Mouse (Mus musculus) inflammation-experienced regulatory T-cells, adult 6 months (primary cell): ENCODE results near the gene Timp1. TPM values are rescaled to one million over a fixed set of nuclear protein-coding genes. Genes with fewer than 3 reads are reported as not detected.

ENCODE experiments used
- ATAC-seq: one replicate; pipeline ENCODE4 v1.8.0; 2017
- polyA plus RNA-seq, 3 experiments: library from polyadenylated mRNA; unstranded; fragments of 100-300 nt; shearing (Covaris generic); gene quantifications; one replicate each; pipeline ENCODE4 v1.2.1; 2017

The Timp1 gene
- polyA plus RNA-seq = not detected

DNA sequence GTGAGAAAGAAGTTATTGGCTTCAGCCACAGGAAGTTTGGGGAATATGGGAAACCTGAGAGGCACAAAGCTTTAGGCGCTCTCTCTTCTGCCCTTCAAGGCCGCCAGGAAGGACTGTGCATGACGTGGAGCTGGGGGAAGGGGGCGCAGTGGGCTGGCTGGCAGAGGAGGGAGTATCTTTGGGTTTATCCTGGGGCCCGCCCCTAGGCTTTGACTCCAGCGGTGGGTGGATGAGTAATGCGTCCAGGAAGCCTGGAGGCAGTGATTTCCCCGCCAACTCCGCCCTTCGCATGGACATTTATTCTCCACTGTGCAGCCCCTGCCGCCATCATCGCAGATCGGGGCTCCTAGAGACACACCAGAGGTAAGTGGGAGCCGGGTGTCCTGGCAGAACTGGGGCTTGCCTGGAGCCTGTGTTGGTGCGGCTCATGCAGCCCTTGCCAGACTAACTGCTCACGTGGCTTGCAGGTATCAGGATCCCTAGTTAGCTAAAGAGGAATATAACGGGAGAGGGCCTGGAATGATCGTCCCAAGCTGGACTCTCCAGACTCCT, at the start of gene Timp1:
TSS of gene Timp1 (plus strand) at position 205 of the 552 bp plus-strand sequence.
- no peak for ATAC-seq

DNA sequence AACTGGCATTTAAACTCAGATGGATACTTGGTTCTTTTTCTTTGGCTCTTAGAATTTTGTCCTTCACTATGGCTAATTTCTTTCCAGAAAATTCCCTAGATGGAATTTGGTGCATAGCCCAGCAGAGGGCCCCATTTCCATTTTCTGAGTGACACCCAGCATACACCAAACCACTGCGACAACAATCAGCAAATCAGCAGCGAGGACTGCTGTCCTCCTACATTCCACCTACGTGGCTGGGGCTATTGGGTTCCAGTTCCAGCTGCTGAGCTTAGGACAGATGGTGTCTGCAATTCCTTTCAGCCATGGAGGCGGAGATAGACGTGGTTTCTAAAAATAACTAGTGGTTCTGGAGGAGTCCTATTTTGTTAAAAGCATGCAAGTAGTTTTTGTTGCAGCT, 41.0 kb upstream of the Timp1 start:
- ATAC-seq = no peak

DNA sequence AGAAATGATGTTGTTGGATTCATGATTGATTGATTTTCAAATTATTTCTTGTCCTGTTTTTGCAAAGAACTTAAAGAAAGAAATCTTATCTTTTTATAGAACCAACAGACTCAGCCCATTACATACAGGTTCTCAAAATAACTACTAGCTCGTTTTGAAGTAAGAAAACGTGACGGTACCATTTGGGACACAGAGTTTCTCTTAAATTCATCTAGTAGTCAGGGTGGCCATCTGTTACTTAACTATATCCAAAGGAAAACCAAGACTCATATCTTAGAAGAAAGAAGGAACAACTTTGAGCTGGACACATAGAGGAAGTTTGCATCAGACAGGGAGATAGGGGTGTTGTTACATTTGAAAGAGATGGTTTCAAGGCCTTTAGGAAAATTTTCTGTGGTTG, 22.7 kb upstream of the Timp1 start:
- no peak for ATAC-seq

DNA sequence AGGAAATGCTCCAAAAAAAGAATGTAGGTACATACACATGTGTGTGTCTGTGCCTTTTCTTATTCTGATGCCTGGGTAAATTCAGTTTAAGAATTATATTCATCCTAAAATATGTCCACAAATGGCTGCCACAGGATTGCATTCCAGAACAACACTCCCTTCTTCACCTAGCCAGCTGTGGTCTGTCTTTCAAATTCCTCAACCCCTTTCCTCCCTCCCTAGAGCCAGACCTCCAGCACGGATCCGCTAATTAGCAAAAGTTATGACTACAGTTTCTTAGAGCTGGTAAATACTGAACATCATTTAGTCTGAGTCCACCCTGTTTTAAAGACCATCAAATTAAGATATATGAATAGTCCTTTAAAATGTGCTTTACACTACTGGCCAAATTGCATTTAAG, 22.1 kb upstream of the Timp1 start:
- no peak for ATAC-seq

DNA sequence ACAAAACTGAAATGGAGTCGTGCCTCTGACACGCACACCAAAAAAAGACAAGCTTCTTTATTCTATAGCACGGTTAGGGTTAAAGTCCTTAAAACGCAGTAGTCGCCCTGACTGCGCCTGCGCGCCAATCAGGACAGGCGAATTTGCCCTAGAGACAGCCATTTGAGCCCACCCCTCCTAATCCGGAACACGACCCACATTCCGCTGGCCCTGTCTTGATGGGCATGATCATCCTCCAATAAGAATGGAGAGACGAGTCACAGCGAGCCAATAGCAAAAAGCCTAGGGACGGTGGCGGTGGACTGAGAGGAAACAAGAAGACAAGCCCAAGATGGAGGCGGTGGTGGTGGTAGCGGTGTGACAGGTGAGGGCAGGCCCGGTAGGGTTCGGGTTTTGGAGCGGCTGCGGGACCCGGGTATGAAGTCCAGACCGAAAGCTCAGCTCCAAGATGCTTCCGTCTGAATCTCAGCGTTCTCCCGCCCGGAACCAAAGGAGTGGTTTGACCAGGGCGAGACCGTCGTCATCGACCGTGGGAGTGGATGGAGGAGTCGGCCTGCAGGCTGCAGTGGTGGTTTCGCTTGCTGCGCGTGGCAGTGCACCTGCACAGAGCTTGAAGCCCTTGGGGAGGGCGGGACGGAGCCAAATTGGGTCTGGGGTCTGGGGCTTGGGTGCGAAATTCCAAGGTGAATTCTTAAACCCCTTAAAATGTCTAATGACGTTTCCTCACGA, 21.5 kb upstream of the Timp1 start:
- peak; percentile 99 for ATAC-seq

DNA sequence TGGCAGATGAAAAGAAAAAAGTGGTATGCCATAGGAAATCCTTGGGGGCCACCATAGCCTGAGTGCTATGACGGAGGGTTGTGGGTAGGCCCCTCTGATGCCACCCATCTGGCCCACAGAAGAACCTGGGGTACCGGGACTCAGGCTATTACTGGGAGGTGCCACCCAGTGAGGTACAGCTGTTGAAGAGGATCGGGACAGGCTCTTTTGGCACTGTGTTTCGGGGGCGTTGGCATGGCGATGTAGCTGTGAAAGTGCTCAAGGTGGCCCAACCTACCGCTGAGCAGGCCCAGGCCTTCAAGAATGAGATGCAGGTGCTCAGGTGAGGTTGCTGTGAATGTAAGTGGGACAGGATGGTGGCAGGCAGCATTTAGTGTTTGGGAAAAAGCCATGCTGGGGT, 16.2 kb upstream of the Timp1 start:
- ATAC-seq = no peak

DNA sequence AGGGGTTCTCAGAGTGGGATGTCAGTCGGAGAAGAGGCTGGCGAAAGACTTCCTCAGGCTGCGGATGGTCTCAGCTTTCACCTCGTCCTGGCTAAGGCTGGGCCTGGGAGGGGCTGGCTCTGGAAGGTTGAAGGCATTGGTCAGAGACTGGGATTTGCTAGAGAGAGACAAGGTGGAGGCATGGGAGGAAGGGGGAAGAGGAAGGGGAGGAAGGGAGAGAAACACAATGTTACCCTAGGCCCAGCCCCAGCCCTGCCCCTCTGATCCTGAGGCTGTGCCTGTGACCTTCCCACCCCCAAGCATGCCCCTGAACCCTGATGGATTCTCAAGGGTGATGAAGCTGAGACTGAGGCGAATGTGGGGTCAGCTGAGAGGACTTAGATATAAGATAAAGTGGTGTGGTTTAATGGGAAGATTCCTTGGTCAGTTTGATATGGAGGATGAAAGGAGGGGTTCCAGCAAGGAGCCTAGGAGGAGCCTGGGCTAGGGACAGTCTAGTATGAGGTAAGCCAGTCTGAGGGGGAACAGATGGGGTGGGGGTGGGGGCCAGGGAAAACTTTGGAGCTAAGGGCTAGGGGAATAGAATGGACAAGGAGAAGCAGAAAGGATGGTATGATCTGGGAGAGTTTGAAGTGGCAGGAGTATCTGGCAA, 8.4 kb upstream of the Timp1 start:
- no peak for ATAC-seq

DNA sequence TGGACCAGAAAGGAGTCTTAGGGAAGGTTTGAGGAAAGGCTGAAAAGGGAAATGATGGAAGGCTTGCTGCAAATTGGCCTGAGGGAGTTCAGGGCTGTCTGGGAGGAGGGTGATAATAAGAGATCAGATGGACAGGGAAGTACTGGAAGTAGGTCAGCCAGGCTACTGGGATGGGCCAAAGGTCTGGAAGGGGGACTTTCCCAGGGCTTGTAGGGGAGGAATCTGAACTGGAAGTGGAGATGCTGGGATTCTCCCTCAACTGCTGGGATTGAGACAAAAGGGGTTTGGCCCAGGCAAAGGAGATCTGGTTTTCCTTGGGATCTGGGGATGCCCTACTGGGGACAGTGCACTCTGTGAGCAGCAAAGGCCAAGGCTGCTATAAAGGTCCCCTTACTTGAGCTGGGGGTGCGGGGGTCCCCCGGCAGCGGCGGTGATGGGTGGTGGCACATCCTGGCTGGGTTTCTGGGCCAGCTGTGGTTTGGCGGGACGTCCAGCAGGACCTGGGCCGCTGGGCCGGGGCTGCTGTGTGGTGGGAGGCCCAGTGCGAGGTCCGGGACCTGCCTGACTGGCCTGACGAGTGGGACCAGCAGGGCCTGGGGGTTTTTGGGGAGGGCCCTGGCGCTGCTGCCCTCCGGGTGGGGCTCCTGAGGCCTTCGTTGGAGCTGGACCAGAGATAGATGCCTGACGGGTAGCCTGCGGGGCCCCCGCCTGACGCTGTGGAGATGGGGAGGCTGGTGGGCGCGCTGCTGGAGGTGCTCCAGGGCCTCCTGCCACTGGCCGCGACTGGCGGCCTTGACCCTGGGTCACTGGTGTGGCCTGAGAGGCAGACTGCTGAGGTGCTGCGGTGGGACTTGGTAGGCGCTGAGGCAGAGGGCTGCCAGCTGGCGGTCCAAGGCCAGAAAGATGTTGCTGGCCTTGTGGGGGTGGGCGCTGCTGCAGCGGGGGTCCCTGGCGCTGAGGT, 7.6 kb upstream of the Timp1 start:
- no peak for ATAC-seq

DNA sequence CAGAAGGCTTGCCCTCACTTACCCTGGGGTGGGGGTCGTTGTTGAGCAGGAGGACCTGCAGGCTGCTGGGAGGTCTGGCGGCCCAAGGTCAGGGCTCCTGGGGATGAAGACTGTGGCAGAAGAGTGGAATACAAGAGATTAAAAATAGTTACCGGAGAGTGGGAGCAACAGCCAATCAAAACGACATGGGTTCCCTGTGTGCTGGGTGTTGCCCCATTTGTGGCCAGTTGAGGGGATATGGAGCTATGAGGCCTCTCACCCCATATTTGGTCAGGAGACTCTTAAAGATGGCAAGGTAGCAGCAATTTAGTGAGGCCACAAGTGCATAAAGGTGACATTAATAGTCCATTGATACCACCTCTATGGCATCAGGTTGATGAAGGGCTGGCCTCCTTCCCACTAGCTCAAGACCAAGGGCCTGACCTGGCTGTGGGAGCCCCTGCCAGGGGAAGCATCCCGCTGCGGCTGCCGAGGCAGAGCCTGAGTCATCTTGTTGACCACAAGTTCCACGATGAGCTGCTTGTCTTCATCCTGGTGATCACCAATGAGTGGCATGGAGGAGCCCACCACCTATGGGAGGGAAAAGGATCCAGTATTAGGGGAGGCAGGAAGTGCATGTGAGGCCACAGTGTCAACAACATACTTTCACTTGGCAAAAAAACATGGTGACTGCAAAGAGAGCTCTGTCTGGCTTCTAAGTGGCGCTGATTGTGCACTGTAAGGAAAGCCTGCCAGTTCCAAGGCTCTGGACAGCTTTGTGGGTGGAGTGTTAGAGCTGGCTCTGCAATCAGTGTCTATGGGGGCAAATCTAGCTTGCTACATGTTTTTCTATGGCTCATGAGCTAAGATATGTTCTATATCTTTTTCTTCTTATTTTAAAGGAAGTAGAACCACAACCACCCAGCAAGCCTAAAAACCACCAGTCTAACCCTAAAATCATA, 6.5 kb upstream of the Timp1 start:
- ATAC-seq = no peak

DNA sequence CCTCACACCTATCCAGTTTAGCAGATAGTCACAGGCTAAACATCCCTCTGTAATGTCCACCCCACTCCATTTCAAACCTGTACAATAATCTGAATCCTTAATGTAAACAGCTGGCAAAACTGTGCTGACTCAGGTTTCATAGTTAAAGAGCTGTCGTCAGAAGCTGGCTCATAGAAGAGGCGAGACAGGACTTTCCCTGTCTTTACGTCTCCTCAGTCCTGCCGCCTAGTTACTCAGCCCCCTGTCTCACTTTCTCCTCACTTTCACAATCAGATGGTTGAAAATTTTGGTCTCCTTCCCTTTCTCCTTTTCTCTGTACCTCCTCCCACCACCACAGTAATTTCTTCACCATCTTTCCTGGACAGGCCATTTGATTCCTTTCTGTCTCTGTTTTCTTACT, 1.9 kb upstream of the Timp1 start:
- no peak for ATAC-seq

DNA sequence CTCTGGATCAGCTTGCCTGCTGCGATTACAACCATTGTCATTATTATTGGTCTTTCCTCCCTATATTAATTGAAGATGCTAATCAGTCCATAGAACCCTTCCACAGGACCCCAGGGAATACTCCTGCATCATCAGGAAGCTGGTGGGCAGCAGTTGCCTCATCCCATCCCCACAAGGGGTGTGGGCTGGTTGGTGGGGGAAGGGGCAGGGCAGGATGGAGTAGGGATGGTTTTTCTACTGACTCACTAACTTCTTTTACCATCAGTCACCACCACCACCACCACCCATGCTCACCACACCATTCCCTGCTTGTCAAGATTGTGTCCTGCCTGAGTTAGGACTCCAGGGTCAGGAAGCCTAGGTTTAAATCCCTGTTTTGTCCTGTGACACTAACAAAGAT, 763 bp upstream of the Timp1 start:
- ATAC-seq = no peak

DNA sequence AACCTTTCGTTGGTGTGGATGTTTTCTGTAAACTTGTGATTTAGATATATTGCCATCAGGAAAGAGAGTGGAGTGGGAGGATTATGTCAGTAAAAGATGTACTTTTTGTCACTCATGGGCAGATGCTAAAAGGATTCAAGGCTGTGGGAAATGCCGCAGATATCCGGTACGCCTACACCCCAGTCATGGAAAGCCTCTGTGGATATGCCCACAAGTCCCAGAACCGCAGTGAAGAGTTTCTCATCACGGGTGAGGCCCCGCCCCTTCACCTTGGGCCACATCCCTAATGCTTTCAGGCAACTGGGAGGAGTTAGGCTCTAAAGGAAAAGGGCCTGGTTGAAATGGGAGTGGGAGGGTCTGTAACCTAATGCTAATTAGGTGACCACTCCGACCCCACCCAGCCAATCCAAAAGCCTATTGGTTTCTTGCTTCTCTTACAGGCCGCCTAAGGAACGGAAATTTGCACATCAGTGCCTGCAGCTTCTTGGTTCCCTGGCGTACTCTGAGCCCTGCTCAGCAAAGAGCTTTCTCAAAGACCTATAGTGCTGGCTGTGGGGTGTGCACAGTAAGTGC, 3.0 kb downstream of the Timp1 start:
- no peak for ATAC-seq

DNA sequence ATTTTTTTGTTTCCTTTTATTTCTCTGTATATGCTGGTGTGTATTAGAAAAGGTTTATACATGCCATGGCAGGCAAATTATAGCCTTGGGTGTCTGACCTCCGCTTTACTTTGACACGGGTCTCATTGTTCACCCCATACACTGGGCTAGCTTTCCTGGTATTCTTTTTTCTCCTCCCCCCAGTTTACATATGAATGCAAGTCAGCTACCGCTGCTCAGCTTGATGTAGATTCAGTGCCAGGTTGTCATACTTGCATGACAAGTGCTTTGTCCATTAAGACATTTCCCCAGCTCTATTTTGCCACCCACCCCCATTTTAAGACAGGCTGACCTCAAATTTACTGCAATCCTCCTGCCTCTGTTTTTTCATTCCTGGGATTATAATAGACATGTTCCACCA, 5.3 kb downstream of the Timp1 start:
- ATAC-seq = no peak

DNA sequence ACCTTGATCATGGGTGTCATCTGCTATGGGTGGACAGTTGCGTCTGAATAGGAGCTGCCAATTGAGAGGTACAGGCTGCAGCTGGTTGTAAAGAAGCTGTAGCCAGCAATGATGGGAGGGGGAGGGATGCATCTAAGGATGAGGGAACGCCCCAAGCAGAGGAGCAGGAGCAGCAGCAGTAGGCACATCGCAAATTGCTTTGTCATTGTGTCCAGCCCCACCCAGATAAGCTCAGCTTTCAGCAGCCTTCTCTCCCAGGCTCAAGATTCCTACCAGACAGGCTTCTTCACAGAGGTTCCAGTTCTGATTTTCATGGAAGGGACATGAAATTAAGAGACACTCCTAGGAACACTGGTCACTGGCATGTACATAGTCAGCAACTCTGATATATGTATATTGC, 40.1 kb downstream of the Timp1 start:
- ATAC-seq = no peak

DNA sequence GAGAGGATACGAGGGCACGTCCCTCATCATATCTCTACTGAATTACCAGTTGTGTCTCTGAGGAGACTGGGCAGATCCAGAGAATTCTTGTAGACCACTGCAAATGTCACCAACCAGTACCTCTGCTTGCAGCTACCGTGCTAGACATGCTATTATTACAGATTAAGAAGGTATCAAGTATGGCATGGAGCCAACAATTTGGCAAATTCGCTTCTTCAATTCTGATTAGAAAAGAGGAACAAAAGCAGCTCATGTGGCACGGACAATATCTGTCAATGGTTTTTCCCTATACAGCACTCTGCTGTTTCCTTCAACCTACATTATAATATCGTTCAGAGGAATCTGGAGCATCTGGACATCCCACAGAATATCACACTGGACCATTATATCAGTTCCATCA, 43.8 kb downstream of the Timp1 start:
- no peak for ATAC-seq

DNA sequence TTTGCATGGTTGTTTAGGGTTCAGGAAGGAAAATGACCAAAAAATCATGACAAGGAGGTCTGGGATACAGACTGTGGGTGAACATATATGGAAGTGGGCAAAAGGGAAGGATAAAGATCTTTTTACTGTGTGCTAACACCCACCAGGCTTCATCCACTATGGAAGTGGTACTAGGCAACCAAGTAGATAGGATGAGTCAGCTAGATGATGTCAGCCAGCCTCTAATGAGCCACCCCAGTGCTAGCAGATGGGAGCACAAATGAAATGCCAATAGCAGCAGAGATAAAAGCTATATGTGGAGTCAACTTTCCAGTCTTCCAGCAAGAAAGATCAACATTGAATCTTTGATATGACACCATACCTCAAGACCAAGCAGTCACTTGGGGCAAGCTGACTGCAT, 45.1 kb downstream of the Timp1 start:
- no peak for ATAC-seq

DNA sequence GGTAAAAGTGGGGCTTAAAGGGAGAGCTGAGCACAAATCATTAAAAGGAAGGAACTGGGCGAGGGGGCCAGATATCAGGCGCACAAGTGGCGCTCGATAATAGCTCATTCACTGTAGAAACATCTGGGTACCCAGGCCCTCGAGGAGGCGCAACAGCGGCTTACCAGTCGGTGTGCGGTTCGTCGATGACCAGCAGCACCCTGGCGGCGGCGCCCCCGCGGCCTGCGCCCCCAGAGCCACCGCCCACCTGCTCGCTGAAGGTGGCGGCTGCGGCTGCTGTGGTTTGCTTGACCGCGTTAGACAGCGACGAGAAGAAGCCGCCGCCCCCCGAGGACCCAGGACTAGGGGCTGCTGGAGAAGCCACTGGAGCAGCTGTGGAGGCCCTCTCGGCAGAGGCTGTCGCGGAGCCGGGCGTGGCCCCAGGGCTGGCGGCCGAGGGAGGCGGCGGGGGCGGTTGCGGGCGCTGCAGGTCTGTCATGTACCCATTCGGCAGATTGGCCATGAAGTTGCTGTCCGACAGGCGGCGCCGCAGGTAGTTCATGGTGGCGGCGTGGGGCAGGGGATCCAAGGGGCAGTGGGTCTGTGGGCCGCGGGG, 50.4 kb downstream of the Timp1 start:
- peak; percentile 24 for ATAC-seq

DNA sequence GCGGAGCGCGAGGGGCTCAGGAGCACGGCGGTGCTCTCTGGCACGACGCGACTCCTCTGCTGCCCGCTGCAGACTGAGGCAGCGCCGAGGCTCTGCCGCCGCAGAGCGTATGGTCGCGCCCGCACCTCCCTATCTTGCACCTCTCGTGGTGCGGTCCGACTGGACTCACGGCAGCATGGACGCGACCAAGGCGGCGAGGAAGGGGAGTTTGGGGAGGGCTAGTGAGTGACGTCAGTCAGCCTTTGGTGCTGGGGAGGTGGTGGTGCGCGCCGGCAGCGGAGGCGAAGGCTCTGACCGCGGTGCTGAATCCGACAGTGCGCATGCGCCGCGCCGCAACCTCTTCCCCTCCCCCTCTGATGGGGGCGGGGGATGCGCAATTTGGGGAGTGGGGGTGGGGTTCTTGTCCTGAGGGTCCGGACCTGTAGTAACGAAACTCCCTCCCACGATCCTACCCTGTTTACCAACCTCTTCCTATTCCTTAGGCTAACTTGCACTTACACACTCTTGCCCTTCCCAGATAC, 50.9 kb downstream of the Timp1 start, which contains the start of gene Syn1:
TSS of gene Syn1 (minus strand) at position 161 of the 521 bp plus-strand sequence.
- peak; percentile 97 for ATAC-seq

DNA sequence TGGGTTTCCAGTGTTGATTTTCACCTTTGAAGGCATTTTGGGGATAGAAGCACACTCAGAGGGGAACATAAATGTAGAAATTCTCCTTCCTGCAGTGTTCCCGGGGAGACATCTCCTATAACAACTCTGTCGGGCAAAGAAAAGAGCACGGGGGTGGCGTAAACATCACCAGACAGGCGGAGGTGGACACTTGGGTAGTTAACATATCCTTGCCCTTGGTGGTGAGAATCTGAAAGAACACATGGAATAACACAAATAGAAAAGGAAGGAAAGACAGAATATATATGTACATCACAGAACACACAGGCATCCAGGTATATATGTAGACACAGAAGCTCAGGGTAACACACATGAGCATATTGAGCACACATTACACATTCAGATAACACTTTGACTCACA, 51.4 kb downstream of the Timp1 start:
- no peak for ATAC-seq

DNA sequence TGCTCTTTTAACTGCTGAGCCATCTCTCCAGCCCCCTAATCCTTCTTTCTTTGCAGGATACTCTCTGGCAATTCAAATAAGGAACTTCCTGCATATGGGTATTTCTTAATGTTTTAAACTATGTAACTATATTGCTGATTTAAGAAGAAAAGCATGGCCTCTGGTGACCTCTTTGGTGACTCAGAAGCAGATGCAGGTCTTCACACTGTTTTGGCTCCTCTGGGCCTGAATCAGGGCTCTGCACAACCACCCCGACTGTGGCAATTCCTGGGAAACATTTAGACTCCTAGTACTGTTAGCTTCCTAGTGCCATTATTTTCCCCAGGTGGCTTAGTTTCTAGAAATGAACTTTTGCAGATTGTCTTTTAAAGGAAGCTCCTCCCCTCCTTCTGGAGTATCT, 53.5 kb downstream of the Timp1 start:
- ATAC-seq = no peak
